Mouse (Mus musculus): ENCODE measurements around the gene Rgs17.

DNA sequence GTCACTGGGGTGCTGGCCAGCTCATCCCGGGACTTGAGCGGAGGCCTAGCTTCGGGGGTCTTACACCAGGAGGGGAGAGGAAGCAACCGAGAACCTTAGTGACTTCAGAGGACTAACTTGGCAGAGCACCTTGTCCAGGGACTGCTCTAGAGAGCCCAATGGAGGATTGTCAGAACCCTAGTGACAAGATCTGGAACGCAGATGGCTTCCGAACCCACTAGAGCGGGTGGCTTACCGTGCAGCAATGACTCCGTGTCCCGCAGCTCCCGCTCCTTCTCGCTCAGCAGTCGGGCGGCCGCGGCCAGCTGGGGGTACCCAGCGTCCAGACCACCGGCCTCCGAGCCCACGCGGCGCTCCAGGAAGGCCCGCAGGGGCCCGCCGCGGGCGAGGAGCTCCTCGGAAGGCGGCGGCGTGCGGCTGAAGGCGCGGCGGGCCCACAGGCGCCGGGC, 98.9 kb downstream of the Rgs17 start:
- TF ChIP-seq CTCF (IDR thresholded peaks at IDR 0.05; ENCODE audit: low read depth, low read length) (no peak), POLR2A (IDR thresholded peaks at IDR 0.05; ENCODE audit: insufficient read depth, low read length) (no peak)

Measured in ES-Bruce4 (cell line).